Mouse (Mus musculus) ES-E14 (cell line): ENCODE results near the gene Adad2. TPM values are rescaled to one million over a fixed set of nuclear protein-coding genes. Genes with fewer than 3 reads are reported as not detected.
A peak's percentile ranks its signal among the peaks of the same experiment; 100 is the strongest.

Experiments used
- DNase-seq: peaks from one replicate; pipeline ENCODE4 v3.0.0-alpha.2; 2013; ENCODE audit warnings: low read depth, low spot score
- H3K27ac ChIP-seq: 2 replicates; pipeline ENCODE4 v1.5.1; 2012; ENCODE audit warnings: low read depth, mild to moderate bottlenecking, low read length, moderate library complexity, mixed read lengths; ENCODE audit not compliant: poor library complexity, insufficient read depth, severe bottlenecking
- H3K36me3 ChIP-seq: 2 replicates; pipeline ENCODE4 v1.6.1; 2012; ENCODE audit warnings: mild to moderate bottlenecking, low read length, moderate library complexity, mixed read lengths; ENCODE audit not compliant: control insufficient read depth, poor library complexity, insufficient read depth, severe bottlenecking
- H3K4me1 ChIP-seq, 2 experiments: fragments of 150-350 bp in 1 of 2; sonication (generic) in 1 of 2; 2 replicates each; pipeline ENCODE4 v1.6.1; 2012; ENCODE audit warnings: low read length in 2 of 2, mild to moderate bottlenecking in 1 of 2, mixed read lengths in 1 of 2; ENCODE audit not compliant: control insufficient read depth in 2 of 2, insufficient read depth in 2 of 2, poor library complexity in 1 of 2
- H3K4me3 ChIP-seq, 2 experiments: fragments of 150-350 bp in 1 of 2; sonication (generic) in 1 of 2; 2 replicates each; pipeline ENCODE4 v1.5.1; 2012; ENCODE audit warnings: low read length in 2 of 2, low read depth in 1 of 2, mild to moderate bottlenecking in 1 of 2, mixed read lengths in 1 of 2; ENCODE audit not compliant: insufficient read depth in 1 of 2, poor library complexity in 1 of 2, severe bottlenecking in 1 of 2
- H3K9ac ChIP-seq: 2 replicates; pipeline ENCODE4 v1.6.1; 2012; ENCODE audit warnings: low read depth, mild to moderate bottlenecking, low read length, mixed read lengths; ENCODE audit not compliant: poor library complexity, insufficient read depth, severe bottlenecking
- H3K9me3 ChIP-seq: fragments of 150-350 bp; sonication (generic); 2 replicates; pipeline ENCODE4 v1.6.1; 2012; ENCODE audit warnings: low read depth, mild to moderate bottlenecking, low read length; ENCODE audit not compliant: control insufficient read depth, insufficient read depth
- CHD2 ChIP-seq: IDR thresholded peaks from 2 replicates; pipeline ENCODE4 v1.6.1; 2014; ENCODE audit warnings: mild to moderate bottlenecking, low read depth, low read length, inconsistent platforms
- HCFC1 ChIP-seq: IDR thresholded peaks from 2 replicates; pipeline ENCODE4 v1.6.1; 2012; ENCODE audit warnings: low read length, inconsistent platforms, borderline replicate concordance; ENCODE audit not compliant: insufficient read depth
- MAFK ChIP-seq: IDR thresholded peaks from 2 replicates; pipeline ENCODE4 v1.6.1; 2014; ENCODE audit warnings: mild to moderate bottlenecking, low read depth, low read length, inconsistent platforms; ENCODE audit not compliant: insufficient read depth
- ZC3H11A ChIP-seq: IDR thresholded peaks from 2 replicates; pipeline ENCODE4 v1.6.1; 2012; ENCODE audit warnings: low read depth, mild to moderate bottlenecking, inconsistent platforms, low read length, borderline replicate concordance
- ZNF384 ChIP-seq: IDR thresholded peaks from 2 replicates; pipeline ENCODE4 v1.6.1; 2012; ENCODE audit warnings: low read depth, low read length, inconsistent platforms
- in situ Hi-C, 2 experiments: fragments of 600-800 bp; cut with MboI; formaldehyde crosslinking; loops; one replicate each; pipeline ENCODE4 v1.15.1; 2025; ENCODE audit warnings: low sequenced_read_pairs in 2 of 2, inconsistent platforms in 1 of 2; ENCODE audit not compliant: unreplicated experiment in 2 of 2
- total RNA-seq: library from RNA; depleted of rRNA; stranded (reverse); fragments of 300-350 nt; gene quantifications from 2 replicates; pipeline ENCODE4 v1.2.3, GENCODE M21; 2012

Adad2 gene
- total RNA-seq, 1 experiment = 6.8 TPM

DNA sequence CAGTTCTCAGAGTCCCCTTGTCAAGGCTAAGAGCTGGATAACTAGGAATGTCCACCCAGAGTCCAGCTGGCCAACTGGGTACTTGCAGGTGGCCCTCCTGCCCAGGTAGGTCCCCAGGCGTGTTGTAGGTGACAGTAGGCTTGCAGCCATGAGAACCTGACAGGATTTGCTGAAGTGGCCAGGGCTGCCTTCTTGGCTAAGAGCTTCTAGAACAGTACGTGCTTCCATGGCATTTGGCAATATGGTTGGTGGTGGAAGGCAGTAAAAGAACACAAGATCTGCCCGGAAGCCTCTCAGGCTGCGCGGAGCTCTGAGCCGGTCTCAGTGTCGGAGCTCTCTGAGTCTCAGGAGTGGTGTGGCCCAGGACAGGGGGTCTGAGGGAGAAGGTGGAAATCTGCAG lies 12.4 kb downstream of the Adad2 start:
- in situ Hi-C loops = no loop called here
- Histone ChIP-seq H3K9ac (no peak overlapping the region), H3K4me1 (peaks cover 9 to 28% of the 10 kb centered on the region in 2 experiments; a peak in 3 of 4 replicates), H3K9me3 (no peaks in the 10 kb centered on the region), H3K36me3 (no peaks in the 10 kb centered on the region), H3K27ac (no peak overlapping the region), H3K4me3 (no peak overlapping the region)
- no peak for DNase-seq
- TF ChIP-seq ZNF384 (no peak), CHD2 (no peak), HCFC1 (no peak), MAFK (no peak), ZC3H11A (no peak)

DNA sequence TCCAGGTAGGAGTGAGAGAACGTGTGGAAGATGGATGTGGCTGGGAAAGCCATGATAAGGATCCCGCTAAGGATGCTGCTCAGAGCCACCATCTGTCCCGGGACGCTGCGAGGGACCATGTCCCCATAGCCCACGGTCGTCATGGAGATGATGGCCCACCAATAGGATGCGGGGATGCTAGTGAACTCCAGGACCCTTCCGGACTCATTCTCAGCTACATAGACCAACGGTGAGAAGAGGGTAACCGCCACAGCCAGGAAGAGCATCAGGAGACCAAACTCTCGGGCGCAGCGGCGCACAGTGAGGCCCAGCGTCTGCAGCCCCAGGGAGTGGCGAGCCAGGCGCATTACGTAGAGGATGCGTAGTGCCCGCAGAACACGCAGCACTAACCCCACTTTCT lies 13.2 kb downstream of the Adad2 start:
- peaks cover 9 to 25% of the 10 kb centered on the region in 2 experiments; a peak in 3 of 4 replicates for H3K4me1 ChIP-seq
- DNase-seq = no peak
- H3K27ac ChIP-seq = no peak overlapping the region
- peak overlapping the region; percentile 5 to 18; a peak in 2 of 4 replicates for H3K4me3 ChIP-seq
- no peak for TF ChIP-seq ZC3H11A
- no peak overlapping the region for H3K9ac ChIP-seq
- no peaks in the 10 kb centered on the region for H3K9me3 ChIP-seq
- in situ Hi-C loops = no loop called here
- H3K36me3 ChIP-seq = no peaks in the 10 kb centered on the region

DNA sequence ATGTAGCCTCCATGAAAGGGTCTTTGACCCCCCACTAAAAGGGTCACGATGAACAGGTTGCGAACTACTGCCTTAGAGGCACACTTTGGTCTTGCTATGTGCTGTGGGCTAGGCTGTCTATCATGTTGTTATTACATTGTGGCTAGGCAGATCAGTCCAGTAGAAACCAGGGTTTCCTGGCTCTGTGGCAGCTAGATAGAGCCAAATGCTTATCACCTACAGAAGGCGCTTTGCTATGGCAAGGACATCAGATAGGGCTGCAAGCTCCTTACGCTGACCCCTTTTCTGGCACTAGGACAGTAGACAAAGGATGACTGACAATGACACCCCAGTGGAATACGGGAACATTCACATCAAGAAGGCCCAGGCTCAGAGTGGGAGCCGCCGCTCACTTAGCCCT lies 14.7 kb downstream of the Adad2 start:
- H3K4me1 ChIP-seq = peaks cover 4 to 15% of the 10 kb centered on the region in 2 experiments; a peak in 3 of 4 replicates
- no peak overlapping the region for H3K27ac ChIP-seq
- no peak overlapping the region for H3K9ac ChIP-seq
- DNase-seq = no peak
- TF ChIP-seq ZC3H11A (no peak), MAFK (no peak), HCFC1 (no peak), ZNF384 (no peak), CHD2 (no peak)
- in situ Hi-C loops = no loop called here
- no peaks in the 10 kb centered on the region for H3K9me3 ChIP-seq
- no peaks in the 10 kb centered on the region for H3K36me3 ChIP-seq
- H3K4me3 ChIP-seq = no peak overlapping the region

DNA sequence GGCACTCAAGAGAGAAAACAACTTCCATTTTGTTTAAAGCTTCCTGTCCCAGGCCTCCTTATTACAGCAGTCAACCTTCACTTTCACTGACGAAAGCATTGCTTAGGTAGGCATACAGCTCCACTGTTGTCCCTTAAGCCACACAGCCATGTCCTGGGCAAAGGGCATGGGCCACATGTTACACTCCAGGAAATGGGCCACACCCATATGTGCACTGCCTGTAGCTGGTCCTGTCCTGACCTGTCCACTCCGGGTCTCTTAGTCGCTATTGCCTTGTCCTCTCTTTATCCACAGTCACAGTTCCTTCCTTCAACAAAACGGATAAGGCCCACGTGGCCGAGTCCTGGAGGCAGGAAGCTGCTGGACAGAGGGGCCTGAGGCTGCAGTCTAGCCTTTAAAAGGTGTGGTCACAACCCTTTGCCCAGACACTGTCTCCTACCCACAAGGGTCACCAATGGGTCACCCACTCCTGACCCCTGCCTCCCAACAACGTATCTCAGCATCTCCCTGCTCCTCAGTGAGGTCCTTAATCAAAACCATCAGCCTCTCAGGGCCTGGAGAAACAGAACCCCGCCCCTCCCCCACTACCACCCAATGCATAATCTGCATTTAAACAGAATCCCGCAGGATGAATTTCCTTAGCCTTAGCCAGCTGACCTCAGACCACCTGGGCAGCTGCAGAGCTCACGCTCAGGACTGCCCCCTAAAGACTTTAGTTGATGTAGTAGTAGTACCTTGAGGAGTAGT lies 15.2 kb downstream of the Adad2 start:
- in situ Hi-C loops = no loop called here
- no peak for TF ChIP-seq MAFK
- no peak for TF ChIP-seq HCFC1
- TF ChIP-seq ZC3H11A = no peak
- no peak for TF ChIP-seq ZNF384
- no peak for TF ChIP-seq CHD2
- H3K9ac ChIP-seq = no peak overlapping the region
- no peak overlapping the region for H3K4me3 ChIP-seq
- H3K27ac ChIP-seq = no peak overlapping the region
- peaks cover 4 to 14% of the 10 kb centered on the region in 2 experiments; a peak in 3 of 4 replicates for H3K4me1 ChIP-seq
- no peaks in the 10 kb centered on the region for H3K36me3 ChIP-seq
- no peak for DNase-seq
- H3K9me3 ChIP-seq = no peaks in the 10 kb centered on the region

DNA sequence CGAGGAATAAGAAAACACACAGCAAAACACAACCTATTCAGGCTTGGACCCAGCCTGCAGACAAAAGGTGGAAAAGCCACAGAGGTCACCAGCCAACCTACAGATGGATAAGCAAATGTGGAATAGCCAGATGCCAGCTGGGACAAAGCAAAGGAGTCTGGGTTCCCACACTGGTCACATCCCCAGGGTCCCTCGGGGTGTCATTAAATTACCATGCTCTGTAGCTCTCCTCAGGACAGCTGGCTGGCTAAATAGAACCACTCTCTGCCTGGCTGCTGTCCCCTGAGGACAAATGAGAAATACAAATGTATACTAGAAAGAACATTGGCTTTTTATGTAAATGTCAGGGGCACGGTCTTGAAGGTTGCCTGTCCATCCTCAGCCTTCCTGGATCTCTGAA lies 18.3 kb downstream of the Adad2 start:
- peaks cover 4 to 16% of the 10 kb centered on the region in 2 experiments; a peak in 3 of 4 replicates for H3K4me1 ChIP-seq

More for the DNA sequence above, 18.3 kb downstream of the Adad2 start:
- no peak for TF ChIP-seq ZNF384
- no peak for TF ChIP-seq CHD2
- TF ChIP-seq MAFK = no peak
- TF ChIP-seq HCFC1 = no peak
- TF ChIP-seq ZC3H11A = no peak
- no peak overlapping the region for H3K9ac ChIP-seq
- DNase-seq = no peak
- in situ Hi-C loops = no loop called here
- H3K27ac ChIP-seq = no peak overlapping the region
- no peaks in the 10 kb centered on the region for H3K36me3 ChIP-seq
- no peak overlapping the region for H3K4me3 ChIP-seq
- no peaks in the 10 kb centered on the region for H3K9me3 ChIP-seq
